Mouse (Mus musculus): Measurements from ENCODE around the gene Rnf38. TPM values are rescaled to one million over a fixed set of nuclear protein-coding genes. Genes with fewer than 3 reads are reported as not detected.

The Rnf38 gene
- polyA plus RNA-seq, 1 experiment, result 53.5 TPM

DNA sequence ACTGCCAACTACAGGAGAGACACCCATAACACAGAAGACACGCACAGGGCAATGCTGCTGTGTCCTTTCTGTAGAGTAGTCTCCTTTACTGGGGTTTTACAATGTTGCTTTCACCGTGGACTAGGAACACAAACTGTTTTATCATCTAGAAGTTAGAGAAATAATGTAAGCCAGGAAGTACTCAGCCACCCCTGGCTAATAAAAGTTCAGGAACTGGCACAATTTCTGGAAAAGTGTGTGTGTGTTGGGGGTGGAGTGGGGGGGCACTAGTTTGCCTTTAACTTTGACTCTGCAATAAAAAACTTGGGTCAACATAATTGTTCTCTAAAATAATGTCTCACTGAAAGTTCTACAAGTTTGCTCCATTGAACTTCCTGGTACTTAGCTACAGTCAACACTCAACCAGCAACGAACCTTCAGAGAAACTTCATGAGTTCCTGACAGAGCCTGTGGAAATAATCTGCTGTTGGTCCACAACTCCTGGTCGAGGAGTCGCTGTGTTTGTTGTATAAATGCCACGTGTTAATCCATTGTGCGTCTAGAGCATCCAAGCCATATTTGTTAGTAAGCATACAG lies 155.1 kb downstream of the Rnf38 start:
- Histone ChIP-seq H3K4me3 (replicated peaks; ENCODE audit: insufficient read depth, low read depth, low read length) (no peak overlapping the region), H3K4me1 (ENCODE audit: control insufficient read depth, insufficient read depth, low read length) (no peaks in the 10 kb centered on the region), H3K27ac (ENCODE audit: insufficient read depth, low read length) (no peak overlapping the region), H3K27me3 (ENCODE audit: control insufficient read depth, insufficient read depth, low read length) (no peaks in the 10 kb centered on the region)
- 84% methylated on average over 7 of the region's 7 CpGs for WGBS
- no peak for DNase-seq
- no peak for TF ChIP-seq CTCF (IDR thresholded peaks at IDR 0.05; ENCODE audit: borderline replicate concordance, insufficient read depth, low read depth, low read length)
- TF ChIP-seq POLR2A (IDR thresholded peaks at IDR 0.05; ENCODE audit: borderline replicate concordance, insufficient read depth, low read length), result no peak

Other genes with a start within 250 kb of the Rnf38 start
- 459 and 486 TPM in 2 replicates for gene Clta, start 229.3 kb downstream of the Rnf38 start, polyA plus RNA-seq (2012; rRNA removed)
- 21.7 and 23.3 TPM in 2 replicates for gene Gne, start 149.6 kb downstream of the Rnf38 start, polyA plus RNA-seq (2012; rRNA removed)
- gene Melk, start 67.1 kb upstream of the Rnf38 start, polyA plus RNA-seq (2012; rRNA removed), result 0.03 and 0.07 TPM in 2 replicates

Measured in cerebellum, adult 2 months (tissue).